Mouse (Mus musculus) embryonic fibroblast, embryonic 13.5 days (primary cell): ENCODE results near the gene Hoxd8.

ENCODE experiments used
- CTCF ChIP-seq: IDR thresholded peaks from 2 replicates; pipeline ENCODE4 v1.5.1; 2011; ENCODE audit warnings: mild to moderate bottlenecking, control low read depth, low read length, moderate library complexity, borderline replicate concordance; ENCODE audit not compliant: insufficient read depth
- POLR2A ChIP-seq: IDR thresholded peaks from 2 replicates; pipeline ENCODE4 v1.6.1; 2011; ENCODE audit warnings: low read depth, mild to moderate bottlenecking, control low read depth, low read length, moderate library complexity

DNA sequence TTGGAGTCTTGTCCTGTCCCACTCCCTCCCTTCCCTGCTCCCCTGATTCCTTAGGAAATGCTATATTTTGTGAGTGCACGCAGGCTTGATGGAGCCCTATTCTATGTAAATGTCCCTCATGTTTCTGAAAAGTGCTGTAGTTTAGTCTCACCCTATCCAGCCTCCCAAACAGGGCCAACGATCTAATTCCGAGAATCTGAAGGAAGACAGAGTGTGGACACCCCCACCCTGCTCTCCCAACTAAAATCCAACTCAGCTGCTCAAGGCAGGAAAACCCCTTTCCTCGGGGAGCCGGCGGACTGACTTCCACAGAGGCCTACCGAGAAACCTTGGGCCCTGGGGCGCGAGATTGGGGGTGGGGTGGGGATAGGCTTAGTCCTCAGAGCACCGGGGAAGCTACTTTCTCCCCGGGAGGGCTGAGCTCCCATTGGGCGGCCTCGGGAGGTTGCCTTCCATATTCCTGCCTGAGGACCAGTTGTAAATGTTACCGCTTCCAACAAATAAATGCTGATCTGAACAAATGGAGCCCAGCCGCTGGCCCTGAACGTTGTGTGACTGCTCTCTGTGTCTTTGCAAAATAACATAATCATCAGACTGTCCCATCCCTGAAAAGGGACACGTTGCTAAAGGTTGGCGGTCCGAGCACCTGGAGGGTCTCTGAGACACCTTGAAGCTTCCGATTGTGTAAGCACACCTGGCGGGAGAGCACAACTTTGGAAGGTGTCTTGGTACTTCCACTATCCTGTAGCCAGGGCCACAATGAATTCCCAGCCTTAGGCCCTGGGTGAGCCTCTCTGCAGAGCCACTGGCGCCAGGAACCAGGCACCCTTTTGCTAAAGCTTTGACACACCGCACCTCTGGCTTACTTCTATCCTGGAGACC, 4.5 kb upstream of the Hoxd8 start:
- TF ChIP-seq CTCF (no peak), POLR2A (no peak)
